Mouse (Mus musculus): Measurements from ENCODE around the gene Eif4g3.

- TF ChIP-seq CTCF (IDR thresholded peaks at IDR 0.05; ENCODE audit: low read depth, low read length) (no peak), GATA1 (IDR thresholded peaks at IDR 0.05; ENCODE audit: borderline replicate concordance, low read length) (no peak), TAL1 (conservative IDR thresholded peaks at IDR 0.05; ENCODE audit: low read depth, low read length) (no peak), GATA2 (IDR thresholded peaks at IDR 0.05; ENCODE audit: borderline replicate concordance, low read depth, low read length) (no peak)
Observed at GRCm38 (mm10) chr4:138138219-138138618, 145.4 kb downstream of the Eif4g3 start.
